Mouse (Mus musculus) CD4-positive, CD25-positive, alpha-beta regulatory T cell, adult 4 months (primary cell): ENCODE data around the gene Sfmbt2. TPM values are rescaled to one million over a fixed set of nuclear protein-coding genes. Genes with fewer than 3 reads are reported as not detected.

Experiments
- ATAC-seq: one replicate; pipeline ENCODE4 v1.8.0; 2017
- polyA plus RNA-seq, 2 experiments: library from polyadenylated mRNA; unstranded; fragments of 100-300 nt; shearing (Covaris generic); gene quantifications; one replicate each; pipeline ENCODE4 v1.2.1; 2017

Gene Sfmbt2
- polyA plus RNA-seq, 2 experiments from 2014 or later, result 2.9 to 3.2 TPM

GRCm38 (mm10) chr2:10569392-10569791 is 199.1 kb downstream of the Sfmbt2 start:
- no peak for ATAC-seq

DNA sequence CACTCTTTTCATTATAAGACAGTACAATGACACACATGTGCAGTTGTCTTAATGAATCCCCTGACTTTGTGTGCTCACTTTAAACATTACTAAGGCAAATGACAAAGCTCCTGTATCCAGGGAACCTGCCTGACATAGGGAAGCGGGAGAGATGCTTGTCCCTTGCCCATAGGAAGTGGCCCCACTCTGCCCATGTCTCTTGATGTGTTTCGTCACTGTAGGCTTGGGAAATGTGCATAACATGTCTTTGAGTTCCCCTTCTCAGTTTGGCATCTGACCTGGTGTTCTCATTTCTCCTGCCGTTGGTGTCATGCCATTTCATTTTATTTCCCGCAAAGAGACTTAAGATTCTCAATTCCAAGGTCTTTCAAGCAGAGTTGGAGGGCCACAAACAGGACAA is 202.0 kb downstream of the Sfmbt2 start:
- no peak for ATAC-seq

DNA sequence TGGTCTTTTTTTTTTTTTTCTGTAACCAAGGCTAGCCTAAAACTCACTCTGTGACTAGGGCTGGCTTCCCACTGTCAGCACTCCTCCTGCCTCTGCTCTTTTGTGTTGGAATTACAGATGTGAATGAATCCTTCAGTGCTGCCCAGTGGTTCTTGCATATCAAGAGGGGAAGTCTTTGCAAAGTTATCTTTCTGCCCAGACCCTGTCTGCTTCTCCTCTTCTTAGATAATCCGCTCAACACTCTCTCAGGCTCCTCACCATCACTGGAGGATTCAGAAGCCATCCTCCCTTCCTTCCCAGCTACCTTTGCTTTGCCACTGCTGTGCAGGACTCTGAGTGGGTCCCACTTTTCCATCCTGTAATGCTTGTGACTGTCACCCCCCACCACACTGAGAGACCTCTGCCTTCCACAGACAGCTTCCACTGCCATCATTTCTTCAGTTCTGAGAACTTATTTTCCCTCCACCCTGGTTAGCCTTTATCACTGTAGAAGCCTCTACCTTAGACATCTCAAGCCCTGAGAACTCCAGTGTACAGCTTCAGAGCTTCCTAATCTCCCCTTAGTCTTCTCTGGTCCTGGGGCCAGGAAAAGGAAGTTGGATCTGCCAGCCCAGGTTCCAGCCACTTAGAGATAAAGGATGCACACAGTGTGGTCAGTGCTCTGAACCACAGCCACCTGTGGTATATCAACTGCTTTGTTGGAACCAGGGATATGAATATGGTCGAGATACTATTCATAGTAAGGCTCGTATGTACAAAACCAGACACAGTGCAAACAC is 205.8 kb downstream of the Sfmbt2 start:
- no peak for ATAC-seq

GRCm38 (mm10) chr2:10582673-10583072 is 212.4 kb downstream of the Sfmbt2 start:
- ATAC-seq, result no peak

GRCm38 (mm10) chr2:10583103-10583502 is 212.8 kb downstream of the Sfmbt2 start:
- no peak for ATAC-seq

DNA sequence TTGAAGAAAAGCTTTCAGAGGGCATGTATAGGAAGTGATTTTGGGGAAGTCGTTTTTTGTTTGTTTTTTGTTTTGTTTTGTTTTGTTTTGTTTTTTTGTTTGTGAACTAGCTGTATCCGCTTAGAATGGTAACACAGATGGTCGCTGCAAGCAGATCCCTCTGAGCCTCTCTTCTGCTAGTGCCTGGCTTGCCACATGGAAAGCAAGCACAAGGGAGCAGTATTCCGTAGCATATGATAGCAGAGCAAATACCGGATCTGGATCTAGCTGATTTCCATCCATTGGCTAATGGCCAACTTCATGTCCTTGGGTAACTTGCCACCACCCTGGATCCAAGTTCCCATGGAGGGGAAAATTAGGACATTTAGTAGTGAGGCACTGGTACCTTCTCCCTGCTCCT is 221.0 kb downstream of the Sfmbt2 start:
- no peak for ATAC-seq

DNA sequence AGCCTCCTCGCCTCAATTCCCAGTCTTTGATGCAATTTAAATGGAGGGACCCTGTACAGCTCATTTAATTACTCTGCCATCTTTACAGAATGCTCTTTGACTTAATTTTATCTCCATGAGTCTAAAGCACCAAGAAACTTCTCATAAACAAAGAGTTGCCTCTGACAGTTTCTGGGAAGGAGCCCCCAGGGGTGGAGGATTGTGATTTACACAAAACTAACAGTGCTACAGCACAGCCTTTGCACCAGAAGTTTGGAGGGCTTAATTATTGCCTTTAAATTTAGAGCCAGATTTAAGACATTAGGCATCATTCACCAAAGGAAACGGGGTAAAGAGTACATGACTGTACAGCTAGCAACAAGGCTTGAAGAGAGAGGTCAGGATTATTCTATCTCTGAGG is 245.2 kb downstream of the Sfmbt2 start:
- no peak for ATAC-seq

Other genes starting within 250 kb of the Sfmbt2 start
- not detected for gene Itih2, start 239.1 kb upstream of the Sfmbt2 start, polyA plus RNA-seq
- 10 to 100 TPM; 12.7 to 16.9 TPM for gene Itih5, start 216.9 kb upstream of the Sfmbt2 start, polyA plus RNA-seq